Mouse (Mus musculus) MEL (cell line): ENCODE results near the gene Padi1.

ENCODE experiments used
- CTCF ChIP-seq, 3 experiments: IDR thresholded peaks in 2 of 3; conservative IDR thresholded peaks in 1 of 3; 2 replicates each; pipeline ENCODE4 v1.5.1; 2011 to 2012; ENCODE audit warnings: low read length in 3 of 3, low read depth in 2 of 3, mild to moderate bottlenecking in 2 of 3, improper control_type of control experiment in 1 of 3, inconsistent platforms in 1 of 3, mixed read lengths in 1 of 3, moderate library complexity in 1 of 3; ENCODE audit not compliant: control insufficient read depth in 1 of 3, insufficient read depth in 1 of 3, poor library complexity in 1 of 3, severe bottlenecking in 1 of 3
- EP300 ChIP-seq, 2 experiments: IDR thresholded peaks; 2 replicates each; pipeline ENCODE4 v1.6.1; 2011; ENCODE audit warnings: improper control_type of control experiment in 2 of 2, low read length in 2 of 2, low read depth in 1 of 2, mild to moderate bottlenecking in 1 of 2
- MAFK ChIP-seq: IDR thresholded peaks from 2 replicates; pipeline ENCODE4 v1.6.1; 2011; ENCODE audit warnings: low read depth, mild to moderate bottlenecking, low read length, improper control_type of control experiment, borderline replicate concordance
- POLR2A ChIP-seq, 2 experiments: IDR thresholded peaks; 2 replicates each; pipeline ENCODE4 v1.6.1; 2011 to 2012; ENCODE audit warnings: low read length in 2 of 2, mild to moderate bottlenecking in 2 of 2, control low read depth in 1 of 2, improper control_type of control experiment in 1 of 2, low read depth in 1 of 2, moderate library complexity in 1 of 2; ENCODE audit not compliant: control insufficient read depth in 1 of 2, insufficient read depth in 1 of 2, poor library complexity in 1 of 2
- TBP ChIP-seq: IDR thresholded peaks from 2 replicates; pipeline ENCODE4 v1.8.0; 2011; ENCODE audit warnings: low read depth, low read length, improper control_type of control experiment
- USF1 ChIP-seq: IDR thresholded peaks from 2 replicates; pipeline ENCODE4 v1.6.1; 2014; ENCODE audit warnings: low read depth, mild to moderate bottlenecking, inconsistent platforms, low read length, improper control_type of control experiment, moderate library complexity
- USF2 ChIP-seq, 2 experiments: IDR thresholded peaks; 2 replicates each; pipeline ENCODE4 v1.6.1; 2011 to 2012; ENCODE audit warnings: improper control_type of control experiment in 2 of 2, low read length in 2 of 2, borderline replicate concordance in 1 of 2, inconsistent platforms in 1 of 2, low read depth in 1 of 2, mild to moderate bottlenecking in 1 of 2; ENCODE audit not compliant: insufficient read depth in 1 of 2

GRCm38 (mm10) chr4:140775876-140776275, 69.7 kb downstream of the Padi1 start:
- no peak for TF ChIP-seq TBP
- TF ChIP-seq POLR2A (IDR thresholded peaks at IDR 0.05; ENCODE audit: control insufficient read depth in 1 of 2, insufficient read depth in 1 of 2, low read depth in 1 of 2, low read length in 2 of 2, poor library complexity in 1 of 2), result no peak
- no peak for TF ChIP-seq CTCF (IDR thresholded peaks at IDR 0.05 in 2 of 3, conservative IDR thresholded peaks at IDR 0.05 in 1 of 3; ENCODE audit: control insufficient read depth in 1 of 3, insufficient read depth in 1 of 3, low read depth in 2 of 3, low read length in 3 of 3, poor library complexity in 1 of 3, severe bottlenecking in 1 of 3)
- no peak for TF ChIP-seq EP300 (IDR thresholded peaks at IDR 0.05; ENCODE audit: low read depth in 1 of 2, low read length in 2 of 2)
- no peak for TF ChIP-seq USF2 (IDR thresholded peaks at IDR 0.05; ENCODE audit: borderline replicate concordance in 1 of 2, insufficient read depth in 1 of 2, low read depth in 1 of 2, low read length in 2 of 2)
- TF ChIP-seq USF1, result no peak
- TF ChIP-seq MAFK, result no peak
